Mouse (Mus musculus): ENCODE results near the gene Nfib.

GRCm38 (mm10) chr4:82704079-82704830 is 1.3 kb downstream of the Nfib start:
- TF ChIP-seq CTCF (IDR thresholded peaks at IDR 0.05; ENCODE audit: insufficient read depth, low read length) (no peak), POLR2A (IDR thresholded peaks at IDR 0.05; ENCODE audit: borderline replicate concordance, extremely low read depth, low read depth, low read length) (no peak)

All from lung, adult 2 months (tissue).